Mouse (Mus musculus): ENCODE data around the gene Smcp.

Smcp gene

GRCm38 (mm10) chr3:92588858-92589257 is at the start of gene Smcp:
TSS of gene Smcp (minus strand) at chr3:92588997.
- no peak for DNase-seq (ENCODE audit: low spot score in 2 of 2)

DNA sequence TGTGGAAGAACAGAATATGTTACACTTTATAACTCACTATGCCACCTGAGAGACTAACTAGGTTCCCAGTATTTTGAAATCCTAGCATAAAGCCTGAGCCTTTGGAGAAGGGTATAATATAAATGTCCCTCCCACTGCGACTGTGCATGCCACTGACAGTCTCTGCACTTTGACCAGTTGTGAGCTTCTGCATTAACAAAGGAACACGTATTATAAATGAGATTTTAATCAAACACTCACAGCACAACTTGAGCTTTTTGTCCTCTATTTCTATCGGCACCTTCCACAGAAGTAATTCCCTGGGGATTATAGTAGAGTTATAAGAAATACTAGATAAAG is 49.8 kb upstream of the Smcp start:
- no peak for DNase-seq (ENCODE audit: low spot score in 2 of 2)

GRCm38 (mm10) chr3:92637745-92638652 is 49.2 kb upstream of the Smcp start:
- DNase-seq (ENCODE audit: low spot score in 2 of 2), result no peak

DNA sequence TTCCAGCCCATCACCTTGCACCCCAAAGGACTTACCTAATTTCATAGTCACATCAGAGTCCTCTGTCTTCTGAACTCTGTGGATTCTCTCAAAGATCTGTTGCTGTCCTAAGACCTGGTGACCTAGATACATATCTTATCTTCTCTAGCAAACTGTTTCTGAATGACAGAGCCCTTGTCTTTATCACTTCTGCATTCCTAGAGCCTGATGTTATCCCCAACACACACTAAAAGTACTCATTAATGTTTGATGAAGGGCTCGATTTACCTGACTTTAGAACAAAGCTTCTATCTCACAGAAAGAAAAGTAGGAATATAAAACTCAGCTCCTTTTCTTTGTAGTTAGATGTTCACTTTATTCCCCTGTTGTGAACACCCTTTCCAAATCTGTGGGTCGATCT is 32.8 kb upstream of the Smcp start, which contains the start of gene Lce6a:
Gene Lce6a, minus strand, starts transcription at position 101 of the 400 bp plus-strand sequence.
- no peak for DNase-seq (ENCODE audit: low spot score in 2 of 2)

DNA sequence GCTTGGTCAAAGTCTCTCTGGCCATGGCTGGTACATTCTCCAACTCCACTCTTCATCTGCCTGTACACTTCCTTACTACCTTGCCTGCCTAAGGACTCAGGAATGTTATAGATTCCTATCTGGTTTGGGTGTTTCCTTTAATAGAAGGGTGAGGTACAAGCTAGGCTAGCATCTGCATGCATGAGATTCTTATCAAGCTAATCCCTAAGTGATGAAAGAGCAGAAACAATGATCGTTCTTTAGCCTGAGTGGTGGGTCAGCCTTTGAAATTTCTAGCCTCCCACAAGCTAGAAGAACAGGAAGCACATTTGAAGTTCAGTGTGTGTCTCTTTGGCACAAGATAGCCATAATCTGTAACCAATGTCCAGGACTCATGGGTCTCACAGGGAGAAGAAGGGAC is 21.0 kb upstream of the Smcp start:
- no peak for DNase-seq (ENCODE audit: low spot score in 2 of 2)

DNA sequence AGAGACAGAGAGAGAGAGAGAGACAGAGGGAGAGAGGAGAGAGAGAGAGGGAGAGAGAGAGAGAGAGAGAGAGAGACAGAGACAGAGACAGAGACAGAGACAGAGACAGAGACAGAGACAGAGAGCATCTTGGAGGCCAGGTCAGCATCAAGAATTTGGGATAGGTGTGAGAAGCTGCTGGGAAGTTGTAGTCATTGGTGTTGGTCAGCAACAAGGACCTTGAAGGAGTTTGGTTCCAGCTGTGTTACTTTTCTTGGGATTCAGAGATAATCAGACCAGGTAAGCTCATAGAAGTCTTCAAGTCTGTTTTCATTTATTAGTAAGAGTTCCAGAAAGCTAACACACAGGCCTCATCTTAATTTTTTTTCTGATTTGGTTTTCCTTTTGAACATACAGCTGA is 18.6 kb upstream of the Smcp start, which contains the start of gene 2210017I01Rik:
Gene 2210017I01Rik, minus strand, starts transcription at position 101 of the 400 bp plus-strand sequence.
- DNase-seq (ENCODE audit: low spot score in 2 of 2), result no peak

DNA sequence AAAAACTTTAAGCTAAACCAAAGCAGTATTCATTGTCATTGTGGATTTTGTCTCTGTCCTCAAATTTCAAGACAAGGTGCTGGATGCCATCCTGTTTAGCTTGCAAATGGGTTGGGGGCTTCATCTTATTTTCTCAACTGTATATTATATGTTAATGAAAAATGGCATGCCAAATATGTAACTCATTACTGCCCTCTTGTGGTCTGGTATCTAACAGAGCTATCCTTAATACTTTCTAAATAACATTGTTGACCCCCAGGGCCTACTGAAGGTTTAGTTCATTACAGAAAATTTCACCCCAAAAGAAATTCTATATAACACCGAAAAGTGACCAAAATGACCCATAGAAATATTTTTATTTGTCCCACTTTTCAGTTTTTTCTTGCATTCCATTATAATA is 13.4 kb upstream of the Smcp start:
- no peak for DNase-seq (ENCODE audit: low spot score in 2 of 2)

DNA sequence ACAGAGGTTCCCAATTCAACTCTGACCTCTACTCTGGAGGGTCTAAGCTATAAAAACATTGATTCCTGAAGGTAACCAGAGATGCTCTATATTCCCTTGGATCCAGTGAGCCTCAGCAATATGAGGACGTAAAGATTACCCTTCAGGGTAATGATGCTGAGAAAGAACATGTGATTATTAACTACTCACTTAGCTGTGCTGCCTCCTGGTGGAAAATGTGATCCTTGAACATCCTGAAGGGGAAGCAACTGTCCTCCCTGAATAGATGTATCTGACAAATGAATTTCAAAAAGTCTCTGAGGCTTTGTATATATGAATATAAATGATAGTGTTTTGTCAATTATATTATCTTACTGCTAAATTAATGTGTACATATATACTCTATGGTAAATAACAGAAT is 11.7 kb upstream of the Smcp start:
- DNase-seq (ENCODE audit: low spot score in 2 of 2), result no peak

- DNase-seq (ENCODE audit: low spot score in 2 of 2), result no peak
Measured at GRCm38 (mm10) chr3:92599973-92600372, 11.2 kb upstream of the Smcp start.

DNA sequence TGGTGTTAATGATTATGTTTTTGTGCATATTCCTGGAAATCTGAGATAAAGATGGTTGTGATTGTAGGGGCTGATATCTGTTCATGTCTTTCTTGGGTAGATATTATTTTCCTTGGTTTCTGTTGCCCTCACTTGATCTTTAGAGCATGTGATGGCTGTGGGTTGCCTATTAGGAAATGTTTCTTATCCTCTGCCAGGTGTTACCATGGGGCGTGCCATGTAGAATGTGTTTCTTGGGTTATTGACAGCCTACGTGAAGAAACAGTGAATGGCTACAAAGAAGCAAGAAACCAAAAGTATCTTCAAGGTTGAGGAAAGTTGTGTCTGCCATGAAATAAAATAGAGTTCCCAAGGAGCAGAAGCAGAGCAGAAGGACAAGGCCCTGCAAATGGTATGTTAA is 9.6 kb upstream of the Smcp start:
- DNase-seq (ENCODE audit: low spot score in 2 of 2), result no peak

DNA sequence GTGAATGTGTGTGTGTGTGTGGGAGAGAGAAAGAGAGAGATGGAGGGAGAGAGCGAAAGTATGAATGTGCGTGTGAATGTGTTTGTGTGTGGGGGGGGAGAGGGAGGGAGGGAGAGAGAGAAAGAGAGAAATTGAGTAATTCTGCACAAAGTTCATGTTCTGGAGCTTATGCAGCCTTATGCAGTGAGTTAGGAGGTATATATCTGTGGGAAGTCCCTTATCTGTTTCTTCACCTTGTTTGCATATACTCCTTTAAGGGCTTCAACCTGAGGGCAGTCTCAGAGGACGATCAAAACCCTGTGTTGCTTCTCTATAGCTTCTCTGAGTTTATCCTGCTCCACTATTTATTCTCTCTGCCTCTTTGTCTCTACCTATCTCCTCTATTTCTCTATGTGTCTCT is 1.6 kb downstream of the Smcp start:
- no peak for DNase-seq (ENCODE audit: low spot score in 2 of 2)

GRCm38 (mm10) chr3:92585055-92585454 is 3.7 kb downstream of the Smcp start:
- no peak for DNase-seq (ENCODE audit: low spot score in 2 of 2)

DNA sequence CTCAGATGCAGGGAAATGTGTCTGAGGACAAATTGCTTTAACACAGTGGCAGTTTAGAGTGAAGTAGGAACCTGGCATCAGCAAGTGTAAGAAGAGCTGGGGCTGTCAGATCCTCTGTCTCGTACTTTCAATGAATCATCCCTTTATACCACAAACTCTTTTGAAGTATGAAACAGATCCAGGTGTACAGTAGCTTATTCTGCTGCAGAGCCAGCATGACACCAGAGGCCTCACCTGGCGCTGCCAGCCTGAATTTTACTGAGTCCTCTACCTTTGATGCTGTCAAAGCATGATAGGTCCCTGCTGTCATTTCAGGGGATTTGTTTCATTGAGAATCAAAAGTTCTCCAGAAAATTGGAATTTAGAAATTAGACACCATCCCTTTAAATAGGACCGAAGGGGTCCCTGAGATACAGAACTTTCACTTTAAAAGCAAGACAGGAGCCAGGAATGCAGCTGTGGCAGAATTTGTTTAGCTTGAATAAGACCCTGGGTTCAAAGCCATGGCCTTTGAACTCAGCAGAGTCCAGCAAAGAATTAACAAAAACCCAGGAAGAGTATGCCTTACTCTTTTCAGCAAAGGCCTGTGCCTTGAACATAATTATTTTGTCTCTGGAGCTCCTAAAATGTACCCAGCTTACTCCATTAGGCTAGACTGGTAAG is 5.5 kb downstream of the Smcp start:
- no peak for DNase-seq (ENCODE audit: low spot score in 2 of 2)

GRCm38 (mm10) chr3:92579508-92579907 is 9.3 kb downstream of the Smcp start:
- no peak for DNase-seq (ENCODE audit: low spot score in 2 of 2)

DNA sequence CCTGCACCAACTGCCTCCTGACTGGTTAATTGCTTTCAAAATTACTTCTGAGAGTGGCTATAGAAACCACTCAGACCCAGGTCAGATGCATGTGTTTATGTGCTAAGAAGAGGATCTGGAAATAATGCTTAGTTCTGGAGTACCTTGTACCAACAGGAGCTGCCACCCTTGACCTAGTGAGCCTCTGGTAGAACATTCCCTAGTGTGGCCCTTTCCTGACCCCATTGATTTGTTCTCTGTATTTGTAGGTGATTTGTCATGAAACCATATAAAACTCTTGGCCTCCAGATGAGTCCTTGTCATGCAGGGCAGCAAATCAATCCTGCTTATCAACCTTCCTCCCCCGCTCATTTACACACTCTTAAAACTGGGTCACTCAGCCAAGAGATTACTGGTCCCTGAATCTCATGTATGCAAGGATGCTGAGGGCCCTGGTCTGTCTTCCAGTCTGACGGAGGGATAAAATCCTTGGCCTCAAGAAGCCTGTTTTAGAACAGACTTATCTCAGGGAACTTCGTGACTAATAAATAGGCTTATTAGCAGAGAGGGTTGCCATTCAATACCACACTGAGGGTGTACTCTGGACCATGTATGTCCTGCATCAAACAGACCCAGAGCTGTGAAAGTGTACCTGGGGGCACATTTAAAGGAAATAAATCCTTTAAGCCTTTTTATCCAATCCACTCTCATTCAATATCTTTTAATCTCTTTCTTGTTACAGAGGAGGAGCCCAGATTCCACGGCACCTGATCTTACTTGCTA is 10.0 kb downstream of the Smcp start:
- no peak for DNase-seq (ENCODE audit: low spot score in 2 of 2)

DNA sequence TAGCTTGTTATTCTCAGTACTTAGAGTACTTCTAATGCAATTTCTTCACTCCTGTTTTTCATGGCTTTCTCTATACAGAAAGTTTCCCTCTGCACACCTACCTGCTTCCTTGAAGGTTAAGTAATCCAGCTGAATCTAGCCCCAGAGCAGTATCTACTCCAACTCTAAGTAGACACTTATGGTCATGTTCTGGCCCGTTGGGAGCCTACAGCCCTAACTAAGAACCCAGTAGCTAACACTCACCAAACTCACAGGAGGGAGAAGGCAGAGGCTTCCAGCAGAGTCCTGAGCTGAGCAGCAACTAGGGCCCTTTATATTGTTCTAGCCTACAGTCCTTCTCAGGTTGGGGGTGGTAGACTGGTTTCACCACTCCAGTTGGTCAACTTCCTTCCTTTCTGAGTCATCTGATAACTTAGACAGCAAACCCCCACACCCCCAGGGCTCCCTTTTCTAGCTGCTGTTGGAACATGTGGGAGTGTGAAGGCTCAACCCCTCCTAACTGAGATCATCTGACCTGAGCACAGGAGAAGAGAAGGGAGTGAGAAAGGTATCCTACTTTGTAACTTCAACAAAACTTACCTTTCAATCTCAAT is 15.3 kb downstream of the Smcp start, which contains the start of gene Ivl:
Gene Ivl, minus strand, starts transcription at position 287 of the 593 bp plus-strand sequence.
- no peak for DNase-seq (ENCODE audit: low spot score in 2 of 2)

DNA sequence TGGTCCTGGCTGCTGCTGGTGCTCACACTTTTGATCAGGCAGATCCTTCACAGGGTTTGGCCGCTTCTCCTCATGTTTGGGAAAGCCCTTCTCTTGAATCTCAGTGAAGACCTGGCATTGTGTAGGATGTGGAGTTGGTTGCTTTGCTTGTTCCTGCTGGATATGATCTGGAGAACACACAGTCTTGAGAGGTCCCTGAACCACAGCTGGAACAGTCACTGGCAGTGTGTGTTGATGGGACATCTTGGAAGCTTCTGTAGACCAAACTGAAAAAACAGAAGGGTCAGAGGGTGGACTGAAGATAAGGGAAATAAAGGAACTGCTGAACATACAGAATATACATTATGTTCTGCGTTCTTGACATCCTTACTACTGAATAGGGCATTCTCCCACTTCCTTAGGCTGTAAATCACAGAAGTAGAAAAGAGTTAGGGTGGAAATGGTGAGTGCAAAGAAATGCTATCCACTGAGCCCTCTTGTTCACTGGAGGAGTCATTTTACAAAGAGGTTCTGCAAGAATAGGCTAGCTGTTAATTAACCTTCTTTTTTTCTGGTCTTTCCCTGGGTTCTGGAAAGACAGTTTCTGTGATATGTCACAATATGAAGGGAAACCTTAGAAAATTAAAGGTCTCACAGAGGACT is 16.2 kb downstream of the Smcp start:
- DNase-seq (ENCODE audit: low spot score in 2 of 2), result no peak

- no peak for DNase-seq (ENCODE audit: low spot score in 2 of 2)
Measured at GRCm38 (mm10) chr3:92568752-92569151, 20.0 kb downstream of the Smcp start.

- no peak for DNase-seq (ENCODE audit: low spot score in 2 of 2)
Measured at GRCm38 (mm10) chr3:92565418-92565817, 23.4 kb downstream of the Smcp start.

GRCm38 (mm10) chr3:92534411-92534810 is 54.4 kb downstream of the Smcp start, which contains the start of gene 2310046K23Rik:
TSS of gene 2310046K23Rik (minus strand) at chr3:92534511.
- DNase-seq (ENCODE audit: low spot score in 2 of 2), result no peak
